ENCODE assay signal across 8 mouse cellular contexts in genomic region chr1:81516575-81517210, GRCm38 (mm10).
DNase-seq lines count a peak whose midpoint lies in the region; ATAC-seq lines count a peak whose summit lies in the region.

No protein-coding gene starts in this region.

- no peaks in the 10 kb centered on the region for H3K36me3 ChIP-seq in midbrain, embryonic 11.5 days (ENCODE audit: control insufficient read depth, insufficient read depth, low read length)
- H3K36me3 ChIP-seq in midbrain, embryonic 10.5 days: no peaks in the 10 kb centered on the region
- H3K36me3 ChIP-seq in lung, embryonic 16.5 days (ENCODE audit: control insufficient read depth, insufficient read depth, low read length): no peaks in the 10 kb centered on the region

- no peak overlapping the region for H3K4me2 ChIP-seq in midbrain, embryonic 11.5 days
- H3K4me2 ChIP-seq in lung, embryonic 16.5 days (ENCODE audit: low read depth, low read length): no peak overlapping the region

- no peak overlapping the region for H3K27ac ChIP-seq in midbrain, embryonic 11.5 days (ENCODE audit: low read depth, low read length)
- H3K27ac ChIP-seq in midbrain, embryonic 10.5 days (replicated peaks): no peak overlapping the region
- no peak overlapping the region for H3K27ac ChIP-seq in lung, embryonic 16.5 days (ENCODE audit: low read length)

- H3K4me1 ChIP-seq in midbrain, embryonic 11.5 days (ENCODE audit: control insufficient read depth, insufficient read depth, low read length): peaks cover 9% of the 10 kb centered on the region
- H3K4me1 ChIP-seq in midbrain, embryonic 10.5 days: peaks cover 16% of the 10 kb centered on the region
- H3K4me1 ChIP-seq in lung, embryonic 16.5 days (replicated peaks; ENCODE audit: control insufficient read depth, insufficient read depth, low read length): peaks cover 8% of the 10 kb centered on the region

- no peak overlapping the region for H3K9ac ChIP-seq in midbrain, embryonic 11.5 days (ENCODE audit: low read length)
- H3K9ac ChIP-seq in lung, embryonic 16.5 days (ENCODE audit: low read length): no peak overlapping the region

- DNase-seq in frontal cortex, postnatal 14 days (ENCODE audit: low spot score in 2 of 2): no peak
- no peak for DNase-seq in midbrain, embryonic 11.5 days (ENCODE audit: low spot score, missing footprints)
- no peak for DNase-seq in midbrain, embryonic 10.5 days (ENCODE audit: low spot score)
- peak; percentile 22 for DNase-seq in embryo, embryonic 9.5 days (ENCODE audit: extremely low spot score)
- DNase-seq in thymus, postnatal 36 days: no peak
- no peak for DNase-seq in spleen, adult 12 weeks (ENCODE audit: low spot score)

- H3K9me3 ChIP-seq in midbrain, embryonic 11.5 days (ENCODE audit: control insufficient read depth, low read length): no peaks in the 10 kb centered on the region
- no peaks in the 10 kb centered on the region for H3K9me3 ChIP-seq in midbrain, embryonic 10.5 days (replicated peaks)
- no peaks in the 10 kb centered on the region for H3K9me3 ChIP-seq in lung, embryonic 16.5 days (ENCODE audit: control insufficient read depth, low read length)

- no peak overlapping the region for H3K4me3 ChIP-seq in midbrain, embryonic 11.5 days (ENCODE audit: low read depth, low read length)
- H3K4me3 ChIP-seq in midbrain, embryonic 10.5 days: no peak overlapping the region
- H3K4me3 ChIP-seq in lung, embryonic 16.5 days (ENCODE audit: low read length): no peak overlapping the region

- 58% methylated on average over 10 of the region's 10 CpGs for WGBS in midbrain, embryonic 11.5 days
- 64% methylated on average over 10 of the region's 10 CpGs for WGBS in midbrain, embryonic 10.5 days
- 54% methylated on average over 10 of the region's 10 CpGs for WGBS in lung, embryonic 16.5 days

- H3K27me3 ChIP-seq in midbrain, embryonic 11.5 days (ENCODE audit: control insufficient read depth, insufficient read depth, low read length): no peaks in the 10 kb centered on the region
- H3K27me3 ChIP-seq in midbrain, embryonic 10.5 days (ENCODE audit: low read depth, poor library complexity, severe bottlenecking): no peaks in the 10 kb centered on the region
- no peaks in the 10 kb centered on the region for H3K27me3 ChIP-seq in lung, embryonic 16.5 days (ENCODE audit: control insufficient read depth, insufficient read depth, low read depth, low read length)

- peak; percentile 95 for ATAC-seq in frontal cortex, adult (ENCODE audit: low TSS enrichment)
- ATAC-seq in midbrain, embryonic 11.5 days (ENCODE audit: low FRiP score): peak; percentile 45
- ATAC-seq in lung, embryonic 16.5 days (ENCODE audit: low read depth): peak; percentile 28; the same call in 1 of the 2 replicates

Comparison
In these comparisons a context has a peak if more than half of its experiments do, and no peak if none do; other contexts are left out.
1. ATAC-seq: peak in every context shown above with its lines; median percentile 95 in frontal cortex, adult; 45 in midbrain, embryonic 11.5 days; 28 in lung, embryonic 16.5 days.